Mouse (Mus musculus) heart, postnatal 14 days (tissue): Measurements from ENCODE around the gene Rc3h2. TPM values are rescaled to one million over a fixed set of nuclear protein-coding genes. Genes with fewer than 3 reads are reported as not detected.

ENCODE experiments used
- DNase-seq, 2 experiments: peaks; one replicate each; pipeline ENCODE4 v3.0.0; 2021 to 2022
- intact Hi-C: fragments of 180-260 bp; cut with DNase I; formaldehyde crosslinking; loops from one replicate; pipeline ENCODE4 v1.15.1; 2025
- total RNA-seq, 2 experiments: library from RNA; stranded (reverse); gene quantifications; 2 replicates each; pipeline ENCODE4 v1.2.3; 2021

Gene Rc3h2
- total RNA-seq, 2 experiments from 2014 or later = 41.6 to 47.5 TPM

DNA sequence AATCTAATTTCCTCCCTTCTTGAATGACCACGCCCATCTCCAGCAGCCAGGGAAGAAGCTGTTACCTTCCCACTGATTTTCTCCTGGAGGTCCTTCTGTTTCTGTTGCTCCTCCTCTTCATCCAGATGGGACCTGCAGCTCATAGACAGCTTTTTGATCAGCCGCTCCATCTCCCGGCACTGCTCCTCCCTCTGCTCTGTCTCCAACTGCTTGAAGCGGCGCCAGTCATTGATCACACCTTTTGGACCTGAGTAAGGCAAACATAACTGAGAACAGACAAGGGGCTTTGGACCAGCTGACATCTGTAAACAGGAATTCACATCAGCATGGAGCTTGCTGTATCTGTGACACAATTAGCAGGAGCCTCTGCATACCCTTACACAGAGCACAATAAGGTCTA, 67.1 kb downstream of the Rc3h2 start:
- no peak for DNase-seq
- intact Hi-C loops = no loop called here

DNA sequence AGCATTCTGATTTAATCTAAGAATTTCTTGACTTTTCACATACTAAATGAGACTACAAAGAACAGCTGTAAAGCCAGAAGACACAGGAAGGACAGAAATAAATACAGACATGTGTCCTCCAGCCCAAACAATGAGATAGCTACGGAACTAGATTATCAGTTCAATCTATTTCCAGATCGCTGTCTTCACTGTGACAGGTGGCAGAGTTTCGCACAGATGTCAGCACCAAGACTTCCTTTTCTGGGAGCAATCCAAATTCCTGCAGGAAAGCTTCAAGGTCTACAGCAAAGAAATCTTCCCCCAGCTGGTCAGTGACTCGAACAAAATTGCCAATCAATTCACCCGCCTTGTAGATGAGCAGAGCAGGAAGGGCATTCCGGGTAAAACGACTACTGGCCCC, 71.0 kb downstream of the Rc3h2 start:
- intact Hi-C loops = no loop called here
- no peak for DNase-seq

DNA sequence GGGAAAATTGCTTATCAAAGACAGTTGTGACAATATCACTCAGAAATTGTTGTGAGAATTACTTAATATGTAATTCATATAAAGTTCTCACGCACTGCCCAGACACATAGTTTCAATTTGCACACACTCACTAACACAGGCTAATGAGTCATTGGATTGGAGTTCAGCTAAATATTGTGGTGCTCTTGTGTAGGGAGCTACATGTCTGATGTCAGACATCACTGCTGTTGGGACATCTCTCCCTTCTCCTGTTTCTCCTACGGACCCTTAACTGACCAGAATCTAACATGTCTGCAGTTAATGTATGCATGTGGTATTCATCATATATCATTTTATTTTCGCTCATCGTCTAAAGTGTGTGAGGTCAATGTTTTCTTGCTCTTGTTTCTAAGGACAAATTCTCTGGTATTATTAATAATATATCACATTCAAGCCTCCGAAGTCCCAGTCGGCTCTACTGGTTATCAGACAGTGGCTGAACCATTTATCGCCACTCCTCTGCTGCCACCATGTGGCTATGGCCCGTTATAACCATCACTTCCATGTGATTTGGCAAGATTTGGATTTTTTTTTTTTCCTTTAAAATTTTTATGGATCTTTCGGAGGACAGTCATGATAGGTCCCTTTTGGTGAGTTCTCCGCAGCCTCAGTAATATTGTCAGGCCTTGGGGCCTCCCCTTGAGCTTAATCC, 84.1 kb downstream of the Rc3h2 start:
- intact Hi-C loops = no loop called here
- peak; percentile 43 to 73 for DNase-seq

DNA sequence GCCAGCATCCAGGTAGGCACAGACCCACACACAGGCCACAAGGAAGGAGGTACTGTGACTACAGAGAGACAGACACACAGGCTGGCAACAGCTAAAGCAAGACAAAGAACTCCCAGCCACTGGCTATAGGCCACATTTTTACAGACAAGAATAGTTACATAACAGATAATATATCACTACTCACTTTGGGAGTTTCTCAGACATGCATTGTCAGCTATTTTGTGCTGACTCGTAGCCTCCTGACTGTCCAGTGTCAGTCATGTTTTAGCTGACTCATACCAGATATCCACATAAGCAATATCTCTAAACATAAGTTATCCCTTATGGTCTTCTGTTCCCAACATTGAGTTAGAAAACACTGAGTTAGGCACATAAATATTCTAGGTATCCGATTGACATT, 89.4 kb downstream of the Rc3h2 start:
- DNase-seq = no peak
- intact Hi-C loops = no loop called here

DNA sequence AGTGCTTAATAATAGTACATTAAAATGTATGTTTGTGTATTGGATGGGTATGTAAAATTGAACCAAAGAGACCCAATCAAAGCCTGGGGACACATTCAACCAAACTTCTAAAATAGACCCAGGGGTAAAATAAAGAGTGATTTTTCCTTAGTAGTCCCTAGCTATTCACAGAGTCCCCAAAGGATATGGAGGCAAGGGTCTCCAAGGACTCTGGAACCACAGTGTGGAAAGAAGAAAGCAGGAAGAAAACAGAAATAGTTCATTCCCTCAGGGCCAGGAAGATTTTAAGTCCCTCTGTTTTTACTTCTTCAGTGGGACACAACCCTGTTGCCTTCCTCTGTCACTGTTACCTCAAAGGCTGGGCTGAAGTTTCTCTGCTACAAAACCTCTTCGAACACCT, 96.5 kb downstream of the Rc3h2 start, which contains the start of gene Olfr368:
TSS of gene Olfr368 (plus strand) at position 301 of the 400 bp plus-strand sequence.
- intact Hi-C loops = no loop called here
- no peak for DNase-seq

Other genes starting within 250 kb of the Rc3h2 start
- not detected for gene Olfr365, start 234.7 kb downstream of the Rc3h2 start, total RNA-seq
- not detected for gene Olfr366, start 211.3 kb downstream of the Rc3h2 start, total RNA-seq
- gene Olfr368, start 96.4 kb downstream of the Rc3h2 start, total RNA-seq = not detected
- gene Pdcl, start 63.6 kb downstream of the Rc3h2 start, total RNA-seq = 10 to 100 TPM; 24.6 to 26.9 TPM
- gene Zbtb26, start 20.2 kb upstream of the Rc3h2 start, total RNA-seq = 1 to 10 TPM; 5.5 to 6.2 TPM
- gene Zbtb6, start 20.3 kb upstream of the Rc3h2 start, total RNA-seq = 1 to 10 TPM; 5.0 to 5.6 TPM
- 10 to 100 TPM; 41.3 to 42.4 TPM for gene Rabgap1, start 20.4 kb upstream of the Rc3h2 start, total RNA-seq
- gene Gpr21, start 93.4 kb upstream of the Rc3h2 start, total RNA-seq = under 1 TPM; 0.91 to 1.00 TPM